Mouse (Mus musculus) forebrain, embryonic 15.5 days (tissue): ENCODE data around the gene Map3k12. TPM values are rescaled to one million over a fixed set of nuclear protein-coding genes. Genes with fewer than 3 reads are reported as not detected.

Source experiments
- ATAC-seq: fragments of 200-750 bp; cut with Nextera tagmentation; replicated peaks from 2 replicates; pipeline ENCODE4 v1.8.0; 2017; ENCODE audit warnings: mild to moderate bottlenecking, moderate TSS enrichment, moderate library complexity
- H3K27ac ChIP-seq: fragments of 300-500 bp; sonication (generic); replicated peaks from 2 replicates; pipeline ENCODE4 v1.5.1; 2015; ENCODE audit warnings: mild to moderate bottlenecking, inconsistent platforms
- H3K27me3 ChIP-seq: fragments of 300-500 bp; sonication (generic); 2 replicates; pipeline ENCODE4 v1.6.1; 2015; ENCODE audit warnings: inconsistent platforms
- H3K36me3 ChIP-seq: fragments of 300-500 bp; sonication (generic); 2 replicates; pipeline ENCODE4 v1.6.1; 2015; ENCODE audit warnings: mild to moderate bottlenecking, inconsistent platforms
- H3K4me1 ChIP-seq: fragments of 300-500 bp; sonication (generic); 2 replicates; pipeline ENCODE4 v1.6.1; 2015; ENCODE audit warnings: inconsistent platforms
- H3K4me2 ChIP-seq: fragments of 300-500 bp; sonication (generic); replicated peaks from 2 replicates; pipeline ENCODE4 v1.6.1; 2015; ENCODE audit warnings: mild to moderate bottlenecking, inconsistent platforms
- H3K4me3 ChIP-seq: fragments of 300-500 bp; sonication (generic); 2 replicates; pipeline ENCODE4 v1.5.1; 2015; ENCODE audit warnings: mild to moderate bottlenecking, inconsistent platforms
- H3K9ac ChIP-seq: fragments of 300-500 bp; sonication (generic); replicated peaks from 2 replicates; pipeline ENCODE4 v1.6.1; 2015; ENCODE audit warnings: mild to moderate bottlenecking, inconsistent platforms
- H3K9me3 ChIP-seq: fragments of 300-500 bp; sonication (generic); 2 replicates; pipeline ENCODE4 v1.6.1; 2016; ENCODE audit warnings: inconsistent platforms
- WGBS: fragments of 180-500 bp; shearing (Covaris S2); methylation state at CpG from one replicate; pipeline ENCODE4 v1.1.7; 2015; ENCODE audit warnings: mixed read lengths; 5-methylcytosine and 5-hydroxymethylcytosine counted together
- polyA plus RNA-seq: library from polyadenylated mRNA; unstranded; fragments of >200 nt; fragmentation: Nextera tagmentation; extraction: Ambion mirVana; gene quantifications from 2 replicates; pipeline ENCODE4 v1.2.1, GENCODE M21; 2015

Map3k12 gene
- polyA plus RNA-seq, 1 experiment from 2014 or later, result 55.9 TPM

DNA sequence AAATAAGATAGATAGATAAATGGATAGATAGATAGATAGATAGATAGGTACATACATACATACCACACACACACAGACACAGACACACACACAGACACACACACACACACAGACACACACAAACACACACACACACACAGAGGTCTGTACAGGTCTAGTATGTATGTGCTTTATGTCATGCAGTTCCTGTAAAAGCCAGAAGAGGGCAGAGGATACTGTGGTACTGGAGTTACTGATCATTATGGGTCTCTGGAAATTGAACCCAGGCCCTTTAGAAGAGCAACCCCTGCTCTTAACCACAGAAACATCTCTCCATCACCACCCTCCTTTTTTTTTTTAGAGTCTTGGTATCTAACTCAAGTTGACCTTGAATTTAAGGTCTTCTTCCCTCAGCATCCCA, 53.2 kb downstream of the Map3k12 start:
- no peaks in the 10 kb centered on the region for H3K27me3 ChIP-seq
- no peaks in the 10 kb centered on the region for H3K9me3 ChIP-seq
- no peak for ATAC-seq

GRCm38 (mm10) chr15:102461430-102462075, 55.3 kb downstream of the Map3k12 start:
- 84% methylated on average over 9 of the region's 9 CpGs for WGBS
- H3K4me3 ChIP-seq, result no peak overlapping the region
- H3K9me3 ChIP-seq, result no peaks in the 10 kb centered on the region
- H3K4me2 ChIP-seq, result no peak overlapping the region
- ATAC-seq, result no peak
- H3K27ac ChIP-seq, result no peak overlapping the region
- H3K9ac ChIP-seq, result no peak overlapping the region
- peaks cover 9% of the 10 kb centered on the region; the same call in 1 of the 2 replicates for H3K36me3 ChIP-seq
- H3K27me3 ChIP-seq, result no peaks in the 10 kb centered on the region
- H3K4me1 ChIP-seq, result peaks cover 15% of the 10 kb centered on the region

More for the DNA sequence above, 53.2 kb downstream of the Map3k12 start:
- Histone ChIP-seq H3K4me1 (peaks cover 15% of the 10 kb centered on the region), H3K36me3 (peaks cover 9% of the 10 kb centered on the region; the same call in 1 of the 2 replicates), H3K4me2 (no peak overlapping the region), H3K4me3 (no peak overlapping the region), H3K27ac (no peak overlapping the region), H3K9ac (no peak overlapping the region)

GRCm38 (mm10) chr15:102460971-102461370, 55.9 kb downstream of the Map3k12 start:
- WGBS, result 73% methylated on average over 4 of the region's 4 CpGs
- ATAC-seq, result no peak

GRCm38 (mm10) chr15:102460409-102460808, 56.5 kb downstream of the Map3k12 start:
- no peaks in the 10 kb centered on the region for H3K9me3 ChIP-seq
- no peak overlapping the region for H3K27ac ChIP-seq
- peaks cover 9% of the 10 kb centered on the region; the same call in 1 of the 2 replicates for H3K36me3 ChIP-seq
- no peak overlapping the region for H3K9ac ChIP-seq
- ATAC-seq, result no peak
- 88% methylated on average over 12 of the region's 12 CpGs for WGBS
- H3K4me3 ChIP-seq, result no peak overlapping the region
- H3K27me3 ChIP-seq, result no peaks in the 10 kb centered on the region
- H3K4me2 ChIP-seq, result no peak overlapping the region
- H3K4me1 ChIP-seq, result peaks cover 15% of the 10 kb centered on the region

More at GRCm38 (mm10) chr15:102460971-102461370, 55.9 kb downstream of the Map3k12 start:
- Histone ChIP-seq H3K4me3 (no peak overlapping the region), H3K36me3 (peaks cover 9% of the 10 kb centered on the region; the same call in 1 of the 2 replicates), H3K27ac (no peak overlapping the region), H3K4me2 (no peak overlapping the region), H3K27me3 (no peaks in the 10 kb centered on the region), H3K9ac (no peak overlapping the region), H3K9me3 (no peaks in the 10 kb centered on the region), H3K4me1 (peaks cover 15% of the 10 kb centered on the region)

DNA sequence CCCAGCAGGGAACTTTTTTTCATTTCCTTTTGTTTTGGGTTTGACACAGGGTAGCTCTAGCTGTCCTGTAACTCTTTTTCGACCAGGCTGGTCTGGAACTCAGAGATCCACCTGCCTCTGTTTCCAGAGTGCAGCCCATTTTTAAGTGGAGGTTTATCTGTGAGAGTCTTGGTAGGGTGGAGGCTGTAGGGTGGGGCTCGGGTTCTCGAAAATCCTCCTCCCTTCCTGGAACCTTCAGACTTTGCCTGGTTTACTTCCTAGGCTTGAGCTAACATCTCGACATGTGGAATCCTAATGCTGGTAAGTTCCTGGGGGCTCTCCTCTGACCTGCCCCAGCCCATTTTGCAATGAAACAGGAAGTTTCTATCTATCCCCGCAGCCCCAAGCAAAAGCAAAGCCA, 57.0 kb downstream of the Map3k12 start:
- Histone ChIP-seq H3K27ac (no peak overlapping the region), H3K4me2 (peak overlapping the region; percentile 50), H3K9me3 (no peaks in the 10 kb centered on the region), H3K36me3 (peaks cover 9% of the 10 kb centered on the region; the same call in 1 of the 2 replicates), H3K9ac (no peak overlapping the region), H3K4me1 (peaks cover 15% of the 10 kb centered on the region), H3K4me3 (no peak overlapping the region), H3K27me3 (no peaks in the 10 kb centered on the region)
- no peak for ATAC-seq
- WGBS, result 72% methylated on average over 5 of the region's 5 CpGs

DNA sequence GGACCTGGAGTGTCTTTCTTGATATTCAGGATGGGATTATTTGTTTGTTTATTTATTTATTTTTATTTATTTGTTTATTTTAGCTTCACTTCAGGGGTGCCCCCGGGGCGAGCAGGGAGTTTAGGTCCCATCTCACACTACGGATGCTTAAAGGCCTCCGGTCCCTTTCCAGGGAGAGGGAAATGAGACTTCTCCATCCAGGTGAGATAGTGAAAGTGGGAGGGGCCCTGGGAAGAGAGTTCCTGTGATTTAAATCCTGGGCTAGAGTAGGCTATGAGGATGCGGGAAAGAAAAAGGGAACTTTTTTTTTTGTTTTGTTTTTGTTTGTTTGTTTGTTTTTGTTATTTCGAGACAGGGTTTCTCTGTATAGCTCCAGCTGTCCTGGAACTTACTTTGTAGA, 57.5 kb downstream of the Map3k12 start:
- ATAC-seq, result peak; percentile 30; the same call in 1 of the 2 replicates
- 34% methylated on average over 6 of the region's 6 CpGs for WGBS
- Histone ChIP-seq H3K27me3 (no peaks in the 10 kb centered on the region), H3K4me2 (peak overlapping the region; percentile 50), H3K4me3 (peak overlapping the region; percentile 44), H3K4me1 (peaks cover 15% of the 10 kb centered on the region), H3K9ac (peak overlapping the region; percentile 47), H3K27ac (no peak overlapping the region), H3K9me3 (no peaks in the 10 kb centered on the region), H3K36me3 (peaks cover 9% of the 10 kb centered on the region; the same call in 1 of the 2 replicates)

DNA sequence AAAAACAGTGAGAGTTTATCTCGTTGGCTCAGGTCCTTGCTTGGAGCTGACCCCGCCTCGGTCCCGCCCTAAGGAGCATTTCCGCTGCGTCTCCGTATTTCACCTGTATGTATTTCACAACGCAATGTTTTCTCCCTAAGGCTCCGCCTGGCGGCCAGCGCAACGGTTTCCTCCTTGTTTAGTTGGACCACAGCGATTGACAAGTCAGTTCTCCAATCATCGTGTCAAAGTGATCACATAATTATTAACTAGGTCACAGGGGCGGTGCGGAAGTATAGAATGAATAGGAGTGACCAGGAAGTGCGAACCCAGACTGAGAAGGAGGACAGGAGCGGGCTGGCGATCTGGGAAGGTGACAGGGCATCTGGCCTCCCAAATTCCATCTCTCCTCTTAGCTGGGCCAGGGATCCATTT, 58.0 kb downstream of the Map3k12 start, which contains the start of gene Prr13:
Gene Prr13, plus strand, starts transcription at position 125 of the 414 bp plus-strand sequence.
- WGBS, result 0% methylated on average over 19 of the region's 19 CpGs
- H3K27ac ChIP-seq, result no peak within 1 kb of the TSS; the same call in 1 of the 2 replicates

DNA sequence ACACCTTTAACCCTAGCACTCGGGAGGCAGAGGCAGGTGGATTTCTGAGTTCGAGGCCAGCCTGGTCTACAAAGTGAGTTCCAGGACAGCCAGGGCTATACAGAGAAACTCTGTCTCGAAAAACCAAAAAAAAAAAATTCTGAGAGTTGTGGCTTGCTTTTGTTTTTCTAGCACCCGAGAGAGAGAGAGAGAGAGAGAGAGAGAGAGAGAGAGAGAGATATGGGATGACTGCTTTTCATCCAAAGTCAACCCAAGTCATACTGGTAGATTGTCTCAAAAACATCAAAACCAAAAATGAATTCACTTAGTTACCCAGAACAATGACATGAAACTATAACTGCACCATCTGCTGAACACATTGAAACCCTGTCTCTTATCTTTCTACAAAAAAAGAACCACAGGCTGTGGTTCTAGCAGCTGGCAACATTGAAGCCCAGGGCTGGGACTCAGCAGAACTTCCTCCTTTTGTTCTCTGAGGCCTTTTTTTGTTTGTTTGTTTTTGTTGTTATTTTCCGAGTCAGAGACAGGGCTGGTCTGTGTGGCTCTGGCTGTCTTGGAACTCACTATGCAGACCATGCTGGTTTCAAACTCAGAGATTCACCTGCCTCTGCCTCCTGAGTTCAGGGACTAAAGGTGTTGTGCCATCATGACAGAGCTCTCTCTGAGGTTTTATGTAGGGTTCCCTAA, 58.7 kb downstream of the Map3k12 start:
- Histone ChIP-seq H3K4me3 (peak overlapping the region; percentile 44), H3K4me1 (peaks cover 15% of the 10 kb centered on the region), H3K27ac (no peak overlapping the region; the same call in 1 of the 2 replicates), H3K9ac (peak overlapping the region; percentile 47), H3K27me3 (no peaks in the 10 kb centered on the region), H3K9me3 (no peaks in the 10 kb centered on the region), H3K4me2 (peak overlapping the region; percentile 50), H3K36me3 (peaks cover 2% of the 10 kb centered on the region; the same call in 1 of the 2 replicates)
- ATAC-seq, result no peak
- 81% methylated on average over 5 of the region's 5 CpGs for WGBS

More for the DNA sequence above, 58.0 kb downstream of the Map3k12 start, which contains the start of gene Prr13:
- Histone ChIP-seq H3K4me2 (peak within 1 kb of the TSS; percentile 50), H3K27me3 (no peaks in the 10 kb centered on the region), H3K4me3 (peak within 1 kb of the TSS; percentile 44), H3K36me3 (peaks cover 9% of the 10 kb centered on the region; the same call in 1 of the 2 replicates), H3K9ac (peak within 1 kb of the TSS; percentile 47), H3K9me3 (no peaks in the 10 kb centered on the region), H3K4me1 (peaks cover 15% of the 10 kb centered on the region)
- peak; percentile 87 for ATAC-seq

DNA sequence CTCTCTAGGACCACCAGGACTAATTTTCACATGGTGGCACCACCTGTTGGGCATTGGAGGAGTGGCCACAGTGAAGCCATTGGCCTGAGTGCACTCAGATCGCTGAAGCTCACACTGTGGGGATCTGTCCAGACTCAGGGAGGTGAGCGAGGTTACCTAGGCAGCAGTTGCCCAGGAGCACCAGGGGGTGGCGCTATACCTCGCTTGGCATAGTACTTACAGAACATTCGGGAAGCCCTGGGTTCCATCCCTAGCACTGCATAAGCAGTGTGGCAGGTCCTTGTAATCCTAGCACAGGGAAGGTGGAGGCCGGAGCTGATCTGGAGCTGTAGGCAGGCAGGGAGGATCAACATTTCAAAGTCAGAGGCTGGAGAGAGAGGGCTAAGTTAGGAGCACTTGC, 60.9 kb downstream of the Map3k12 start:
- Histone ChIP-seq H3K27me3 (no peaks in the 10 kb centered on the region), H3K27ac (no peak overlapping the region), H3K4me3 (no peak overlapping the region), H3K4me2 (no peak overlapping the region), H3K4me1 (peaks cover 13% of the 10 kb centered on the region), H3K9me3 (no peaks in the 10 kb centered on the region), H3K9ac (no peak overlapping the region), H3K36me3 (no peaks in the 10 kb centered on the region)
- WGBS, result 32% methylated on average over 6 of the region's 6 CpGs
- ATAC-seq, result no peak

DNA sequence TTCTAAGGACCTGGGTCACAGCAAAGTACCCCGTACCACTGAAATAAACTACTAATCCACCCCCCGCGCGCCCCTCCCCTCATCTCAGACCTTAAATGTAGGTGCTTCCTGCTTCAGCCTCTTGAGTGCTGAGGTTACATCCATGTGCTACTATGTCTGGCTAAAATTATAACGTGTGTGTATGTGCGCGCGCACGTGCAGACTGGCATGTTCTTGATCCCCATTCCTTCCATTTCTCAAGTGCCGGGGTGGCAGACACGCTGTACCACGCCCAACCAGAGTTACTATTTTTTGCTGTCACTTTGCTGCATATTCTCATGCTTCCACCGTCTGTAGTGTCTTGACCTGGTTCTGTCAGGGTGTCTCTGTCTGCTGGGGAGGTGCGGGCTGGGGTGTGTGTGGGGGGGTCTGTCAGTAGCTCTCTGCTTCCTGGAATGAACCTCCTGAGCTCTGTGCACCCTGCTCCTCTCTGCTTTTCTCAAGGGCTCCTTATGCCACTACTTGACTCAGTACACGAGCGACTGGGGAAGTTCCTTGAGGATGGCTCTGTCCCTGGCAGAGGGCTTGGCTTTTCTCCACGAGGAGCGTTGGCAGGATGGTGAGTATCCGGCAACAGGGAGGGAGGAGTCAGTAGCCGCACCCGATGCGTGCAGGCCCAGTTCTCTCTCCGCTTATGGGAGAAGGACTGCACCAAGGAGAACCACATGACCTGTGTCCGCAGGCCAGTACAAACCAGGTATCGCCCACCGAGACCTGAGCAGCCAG, 65.0 kb downstream of the Map3k12 start:
- Histone ChIP-seq H3K4me3 (no peak overlapping the region), H3K9me3 (no peaks in the 10 kb centered on the region), H3K27me3 (no peaks in the 10 kb centered on the region), H3K9ac (no peak overlapping the region), H3K27ac (no peak overlapping the region), H3K36me3 (no peaks in the 10 kb centered on the region), H3K4me1 (no peaks in the 10 kb centered on the region), H3K4me2 (no peak overlapping the region)
- 84% methylated on average over 26 of the region's 26 CpGs for WGBS
- ATAC-seq, result no peak

DNA sequence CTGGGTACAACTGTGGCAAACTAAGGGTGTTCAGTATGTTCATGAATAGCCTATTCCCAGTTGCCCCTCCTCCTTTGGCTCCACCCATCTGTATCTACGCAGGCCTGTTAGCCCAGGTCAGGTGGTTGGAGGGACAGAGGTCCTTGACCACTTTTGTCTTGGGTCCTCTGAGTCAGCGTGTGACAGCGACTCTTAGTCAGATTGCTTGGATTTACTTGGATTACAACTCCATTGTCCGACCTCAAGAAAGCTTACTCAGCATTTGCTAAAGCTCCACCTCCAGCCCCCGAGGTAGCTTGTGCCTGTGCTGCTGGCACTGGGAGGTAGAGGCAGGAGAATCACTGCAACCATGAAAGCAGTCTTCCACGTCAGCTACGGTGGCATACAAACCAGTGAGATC, 65.9 kb downstream of the Map3k12 start:
- no peak overlapping the region for H3K27ac ChIP-seq
- H3K27me3 ChIP-seq, result no peaks in the 10 kb centered on the region
- no peak overlapping the region for H3K4me2 ChIP-seq
- H3K4me1 ChIP-seq, result no peaks in the 10 kb centered on the region
- 23% methylated on average over 7 of the region's 7 CpGs for WGBS
- no peak overlapping the region for H3K4me3 ChIP-seq
- no peaks in the 10 kb centered on the region for H3K36me3 ChIP-seq
- H3K9me3 ChIP-seq, result no peaks in the 10 kb centered on the region
- H3K9ac ChIP-seq, result no peak overlapping the region
- ATAC-seq, result no peak

DNA sequence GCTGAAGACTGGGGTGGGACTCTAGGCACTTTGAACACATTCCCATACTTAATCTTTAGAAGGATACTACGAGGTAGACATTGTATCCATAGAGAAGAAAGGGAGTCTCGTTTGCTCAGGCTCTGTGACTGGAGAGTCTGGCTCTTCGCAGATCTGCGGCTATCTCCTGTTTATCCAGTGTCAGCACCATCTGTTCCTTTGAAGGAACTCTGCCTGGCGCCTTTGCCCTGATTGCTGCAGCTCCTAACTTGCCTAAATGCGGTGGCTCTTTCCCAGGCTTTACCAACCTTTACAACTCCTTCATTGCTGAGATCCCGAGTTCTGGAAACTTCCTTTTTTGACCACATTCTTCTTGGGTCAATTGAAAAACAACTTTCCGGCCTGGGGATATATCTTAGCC, 67.5 kb downstream of the Map3k12 start:
- ATAC-seq, result no peak

More for the DNA sequence above, 67.5 kb downstream of the Map3k12 start:
- Histone ChIP-seq H3K27me3 (no peaks in the 10 kb centered on the region), H3K9me3 (no peaks in the 10 kb centered on the region), H3K4me2 (no peak overlapping the region), H3K9ac (no peak overlapping the region), H3K27ac (no peak overlapping the region), H3K4me3 (no peak overlapping the region), H3K36me3 (no peaks in the 10 kb centered on the region), H3K4me1 (no peaks in the 10 kb centered on the region)
- 68% methylated on average over 8 of the region's 8 CpGs for WGBS
